Mouse (Mus musculus) cerebellum, adult 8-10 months (tissue): ENCODE measurements at regions not wholly inside any gene's neighbourhood (a gene's known extent, or its start where the extent isn't known, plus 50 kb on each side); places are given as distances from the start of the nearest gene placed in this dataset.

Source experiments
- DNase-seq: peaks from one replicate; pipeline ENCODE4 v3.0.0; 2022

DNA sequence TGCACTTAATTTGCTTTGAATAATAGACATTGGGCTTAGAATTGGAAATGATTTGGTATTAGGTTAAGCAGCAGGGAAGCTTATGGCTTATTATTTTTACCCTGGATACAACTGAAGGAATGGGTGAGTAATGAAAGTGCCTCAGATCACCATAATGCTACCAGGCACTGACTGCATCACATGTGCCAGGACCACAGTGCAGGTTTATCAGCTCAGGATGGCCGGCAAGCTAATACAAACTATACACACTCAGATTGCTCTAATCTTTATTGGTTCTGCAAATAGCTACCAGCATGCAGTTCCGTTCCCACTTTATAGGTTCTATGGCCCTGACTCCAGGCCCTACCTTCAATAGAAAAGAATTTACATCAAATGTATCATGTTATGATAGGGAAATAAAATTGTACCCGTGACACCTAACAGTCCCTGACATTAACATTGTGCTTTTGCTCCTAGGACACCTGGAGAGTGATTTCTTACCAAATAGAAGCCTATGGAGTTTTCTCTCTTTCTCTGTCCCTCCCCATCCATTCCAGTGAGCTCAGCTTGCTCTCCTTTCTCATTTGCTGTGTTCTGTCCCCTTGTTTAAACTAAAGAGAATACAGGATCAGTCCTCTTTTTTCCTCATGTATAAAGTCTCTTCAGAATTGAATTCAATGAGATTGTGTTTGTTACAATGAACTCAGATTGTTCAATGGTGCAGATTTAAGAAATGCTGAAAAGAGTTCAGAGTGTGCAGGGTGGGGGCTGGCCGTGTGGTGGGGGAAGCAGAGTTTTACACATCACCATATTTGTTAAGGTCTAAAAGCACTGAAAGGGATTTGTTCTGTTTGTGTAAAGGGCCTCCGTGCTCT lies 121.3 kb upstream of the BC052040 start:
- no peak for DNase-seq

DNA sequence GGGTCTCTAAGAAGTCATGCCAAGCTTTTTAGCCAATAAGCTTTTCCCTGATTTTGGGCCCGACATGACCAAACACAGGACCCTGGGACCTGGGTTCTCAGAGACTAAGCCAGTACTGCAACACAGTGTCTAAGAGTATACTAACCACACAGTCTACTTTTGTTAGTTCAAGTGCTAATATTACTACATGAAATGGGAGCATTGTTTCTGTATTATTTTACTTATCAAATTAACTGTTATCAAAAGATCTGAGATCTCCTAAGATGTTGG lies 120.7 kb upstream of the BC052040 start:
- no peak for DNase-seq

DNA sequence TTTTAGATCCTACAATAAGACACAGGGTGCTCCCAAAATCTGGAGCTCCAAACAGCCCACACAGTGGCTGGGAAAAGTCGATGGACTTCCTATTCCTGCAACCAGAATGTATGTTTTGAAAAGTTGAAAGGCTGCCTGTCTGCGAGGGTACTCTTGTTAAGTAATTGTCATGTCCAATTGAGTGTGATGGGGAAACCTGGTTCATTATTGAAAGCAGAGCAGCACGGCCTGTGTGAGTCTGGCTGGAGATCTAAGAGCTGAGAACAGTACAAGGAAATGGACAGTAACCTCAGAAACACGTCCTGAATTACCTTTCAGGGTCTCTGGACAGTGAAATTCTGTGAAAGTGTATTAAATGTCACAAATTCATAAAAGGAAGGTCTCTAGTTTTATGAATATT lies 115.3 kb upstream of the BC052040 start:
- no peak for DNase-seq

GRCm38 (mm10) chr2:115467107-115467745 lies 114.3 kb upstream of the BC052040 start:
- DNase-seq, result no peak

- DNase-seq, result no peak
Measured at GRCm38 (mm10) chr2:115467936-115468335, 113.6 kb upstream of the BC052040 start.

- no peak for DNase-seq
Measured at GRCm38 (mm10) chr2:115468471-115468909, 113.0 kb upstream of the BC052040 start.

DNA sequence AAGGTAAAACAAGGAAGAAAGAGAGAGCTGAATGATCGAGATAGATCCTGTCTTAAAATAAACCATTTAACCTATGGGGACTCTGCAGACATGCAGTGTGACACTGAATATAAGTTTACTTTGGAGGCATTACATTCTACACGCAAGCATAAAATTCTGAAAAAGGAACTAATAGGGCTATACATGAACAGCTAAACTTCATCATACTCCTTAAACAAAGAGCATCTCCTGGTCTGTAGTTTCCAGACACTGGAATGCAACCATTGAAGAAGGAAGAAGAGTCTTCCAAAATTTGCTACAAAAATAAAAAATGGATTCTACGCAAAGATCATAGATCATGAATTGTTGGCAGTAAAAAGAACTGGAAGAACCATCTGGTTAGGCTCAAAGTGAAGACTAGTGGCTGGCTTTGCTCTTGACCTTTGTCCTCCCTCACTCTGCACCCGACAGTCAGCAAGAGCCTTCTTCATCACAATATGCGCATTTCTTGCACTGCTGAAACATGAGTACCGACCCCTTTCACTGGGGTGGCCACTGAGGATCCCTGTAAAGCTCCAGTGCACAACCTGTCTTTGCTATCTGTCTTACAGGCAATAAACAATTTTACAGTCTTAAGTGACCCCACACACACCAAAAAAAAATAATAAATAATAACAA lies 112.2 kb upstream of the BC052040 start:
- no peak for DNase-seq

- no peak for DNase-seq
Measured at GRCm38 (mm10) chr2:115472393-115472792, 109.1 kb upstream of the BC052040 start.

DNA sequence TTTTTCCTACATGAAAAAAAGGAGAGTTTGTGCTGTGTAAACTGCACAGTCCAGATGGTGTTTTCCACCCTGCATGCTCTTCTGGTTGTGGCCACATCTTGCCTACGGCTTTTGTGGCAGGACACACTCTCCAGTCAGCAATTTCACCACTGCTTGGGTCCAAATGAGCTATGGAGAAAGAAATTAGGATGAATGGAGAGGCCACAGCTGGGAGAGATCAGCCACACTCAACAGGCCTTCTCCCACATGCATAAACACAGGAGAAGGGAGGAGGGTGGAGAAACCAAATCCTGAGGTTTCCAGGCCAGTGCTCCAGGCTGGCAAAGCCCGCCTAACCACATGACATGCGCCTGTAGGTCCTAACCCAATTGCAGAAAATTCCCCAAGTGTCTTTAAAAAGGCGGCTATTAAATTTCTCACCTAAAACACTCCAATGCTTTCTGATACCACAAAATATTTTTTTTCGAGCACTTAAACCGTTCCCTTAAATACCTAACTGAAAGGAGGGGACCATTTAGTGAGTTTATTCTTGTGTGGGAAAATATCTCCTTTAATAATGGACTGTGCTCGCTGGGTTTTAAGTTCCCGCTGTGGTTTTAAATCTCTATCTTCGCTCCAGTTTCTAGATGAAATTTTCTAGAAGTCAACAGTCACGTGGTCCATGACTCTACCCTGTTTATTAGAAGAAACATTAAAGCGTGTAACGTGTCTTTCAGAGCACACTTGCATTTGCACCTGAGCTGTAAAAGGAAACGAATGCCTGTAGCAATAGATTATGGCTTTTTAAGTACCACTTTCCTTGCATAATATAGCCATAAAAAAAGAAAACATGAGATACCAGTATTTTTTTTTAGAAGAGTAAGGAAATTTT lies 97.9 kb upstream of the BC052040 start:
- DNase-seq, result no peak

DNA sequence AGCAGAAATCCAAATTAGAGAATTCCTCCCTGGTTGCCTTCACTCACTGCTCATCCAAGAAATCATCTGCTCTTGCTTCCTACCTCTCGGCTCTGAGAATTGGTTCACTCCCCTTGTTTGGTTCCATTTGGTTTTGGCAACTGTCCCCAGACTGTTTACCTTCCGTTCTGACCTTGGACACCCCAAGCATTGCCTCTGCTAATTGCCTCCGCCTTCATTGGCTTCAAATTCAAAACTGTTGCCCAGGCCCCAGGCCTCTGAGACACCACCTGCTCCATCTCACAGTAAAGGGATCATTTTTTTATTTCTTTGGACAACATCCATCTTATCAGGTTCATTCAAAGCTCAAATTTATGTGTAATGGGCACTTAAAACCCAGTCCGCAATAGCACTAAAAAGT lies 93.1 kb upstream of the BC052040 start:
- peak; percentile 1 for DNase-seq

- no peak for DNase-seq
Measured at GRCm38 (mm10) chr2:115493020-115493419, 88.5 kb upstream of the BC052040 start.

GRCm38 (mm10) chr2:115499904-115500303 lies 81.6 kb upstream of the BC052040 start:
- no peak for DNase-seq

GRCm38 (mm10) chr2:115509527-115509926 lies 72.0 kb upstream of the BC052040 start:
- DNase-seq, result no peak

GRCm38 (mm10) chr2:115511146-115511545 lies 70.4 kb upstream of the BC052040 start:
- DNase-seq, result no peak

DNA sequence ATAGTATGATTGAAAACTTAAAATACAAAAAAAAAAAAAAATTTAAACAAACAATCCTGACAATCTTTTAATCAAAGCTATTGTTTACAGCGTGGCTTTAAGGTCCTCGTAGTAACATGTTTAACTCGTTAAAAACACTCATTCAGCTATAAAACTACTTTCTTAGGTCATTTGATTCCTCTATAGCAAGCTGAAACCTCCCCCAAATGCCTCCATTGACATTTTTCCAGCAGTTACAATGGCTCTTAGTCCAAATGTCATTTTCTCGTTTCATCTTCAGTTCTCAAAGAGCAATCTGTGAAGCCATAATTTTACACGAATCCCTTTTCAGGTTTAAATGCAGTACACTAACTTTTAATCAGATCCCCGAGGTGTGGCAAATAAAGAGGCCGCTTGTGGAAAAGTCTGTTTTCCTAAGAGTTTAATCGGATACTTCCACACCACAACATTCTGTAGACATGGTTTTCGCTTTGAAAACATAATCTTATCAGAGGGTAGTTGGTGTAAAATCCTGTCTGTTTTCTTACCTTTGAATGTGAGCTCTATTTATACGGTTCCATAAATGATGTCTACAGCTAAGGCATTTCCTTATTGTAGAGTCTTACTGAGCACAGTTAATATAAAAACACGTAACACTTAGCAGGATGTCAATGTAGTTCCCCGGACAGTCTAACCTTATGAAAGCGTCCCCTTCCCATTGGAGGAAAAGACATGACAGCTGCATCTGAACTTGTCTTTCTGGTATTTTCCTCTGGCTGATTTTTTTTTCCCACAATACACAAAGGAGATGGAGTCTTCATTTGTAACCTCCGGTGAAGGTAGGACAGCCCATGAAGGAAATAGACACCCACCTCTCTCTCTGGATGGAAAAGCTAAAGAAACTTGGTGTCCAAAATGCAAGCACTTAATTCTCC lies 69.6 kb upstream of the BC052040 start:
- DNase-seq, result no peak

DNA sequence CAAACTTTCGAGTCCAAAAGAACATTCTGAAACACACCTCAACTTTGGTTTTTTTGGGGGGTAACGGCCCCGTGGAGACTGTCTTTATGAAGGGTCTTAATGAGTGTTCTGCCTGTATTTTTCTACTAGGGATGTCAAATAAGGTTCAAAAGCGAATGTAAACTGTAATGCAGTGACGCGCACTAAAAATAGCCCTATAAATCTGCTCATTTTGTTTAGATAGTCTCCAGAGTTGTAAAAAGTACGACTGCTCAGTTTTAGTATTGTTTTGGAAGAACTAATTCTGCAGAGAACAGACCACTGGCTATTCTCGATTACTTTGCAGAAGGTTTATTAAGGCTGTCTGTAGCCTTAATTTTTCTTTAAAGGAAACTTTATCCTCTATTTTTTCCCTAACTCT lies 68.6 kb upstream of the BC052040 start:
- DNase-seq, result no peak

DNA sequence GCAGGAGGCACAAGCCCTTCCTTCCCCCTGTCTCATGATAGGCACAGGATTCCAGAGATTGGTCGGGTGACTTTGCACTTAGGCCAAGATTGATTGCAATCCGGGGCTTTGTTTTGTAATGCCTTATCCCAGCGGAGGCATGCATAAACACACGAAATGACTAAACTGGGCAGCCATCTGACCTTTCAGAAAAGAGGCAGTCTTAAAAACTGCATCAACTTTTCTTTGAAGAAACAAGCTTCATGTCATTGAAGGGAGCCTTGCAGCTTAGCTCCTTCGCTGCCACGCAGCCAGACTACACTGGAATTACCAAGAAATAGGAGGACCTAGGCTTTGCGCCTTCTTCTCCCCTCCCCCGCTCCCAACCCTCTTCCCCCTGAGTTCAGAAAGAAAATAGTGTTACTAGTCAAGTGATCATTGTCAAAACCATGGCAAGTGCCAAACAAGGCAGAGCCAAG lies 67.7 kb upstream of the BC052040 start:
- no peak for DNase-seq

DNA sequence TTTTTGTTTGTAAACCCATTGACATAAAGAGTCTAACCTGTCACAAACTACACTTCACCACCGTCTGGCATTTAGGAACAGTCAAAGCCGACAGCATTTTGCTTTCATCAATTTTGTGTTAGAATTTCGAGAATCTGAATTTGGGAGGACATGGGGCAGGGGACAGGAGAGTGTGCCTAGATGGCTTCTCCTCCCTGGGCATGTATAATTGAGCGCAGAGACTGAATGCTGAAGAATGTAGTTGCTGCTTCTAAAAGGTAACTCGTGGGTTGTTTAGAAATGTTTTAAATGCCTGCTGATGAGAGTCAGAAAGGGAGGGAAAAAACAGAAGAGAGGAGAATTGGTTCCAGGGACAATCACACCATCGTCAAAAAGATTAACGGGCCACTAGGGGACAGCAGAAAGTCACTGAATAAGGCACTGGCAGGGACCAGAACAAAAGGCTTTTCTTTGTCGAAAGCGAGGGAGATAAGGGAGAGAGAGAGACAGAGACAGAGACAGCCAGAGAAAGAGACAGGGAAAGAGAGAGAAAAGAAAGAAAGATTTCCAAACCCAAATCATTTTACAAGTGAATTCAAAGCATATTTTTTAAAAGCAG lies 66.6 kb upstream of the BC052040 start:
- no peak for DNase-seq

- DNase-seq, result no peak
Measured at GRCm38 (mm10) chr2:115515470-115515869, 66.0 kb upstream of the BC052040 start.

- no peak for DNase-seq
Measured at GRCm38 (mm10) chr2:115516824-115517223, 64.7 kb upstream of the BC052040 start.

GRCm38 (mm10) chr2:115519974-115520373 lies 61.5 kb upstream of the BC052040 start:
- no peak for DNase-seq
